11 mouse cellular contexts compared by ENCODE assay signal in genomic region chr1:61316736-61317135, GRCm38 (mm10).
"Had no signal": no experiment of that assay in that cellular context is flagged by ENCODE, and none has a peak within 500 bp of the region (broad histone marks: within the 10 kb centered on the region; RNA-seq: fewer than 3 reads in every experiment).

No protein-coding gene starts in this region.

- H3K27ac ChIP-seq: limb, embryonic 15.5 days; liver, embryonic 14.5 days; neural tube, embryonic 15.5 days had no signal

- H3K4me3 ChIP-seq: limb, embryonic 15.5 days; myocyte; neural tube, embryonic 15.5 days had no signal

- H3K4me1 ChIP-seq: neural tube, embryonic 15.5 days had no signal

- DNase-seq: layer of hippocampus, adult 9-11 months; layer of hippocampus, postnatal 36 days; lung, adult 18-20 months; midbrain, embryonic 14.5 days; right cerebral cortex, adult 18-20 months; right cerebral cortex, postnatal 25 days; thymus, postnatal 36 days had no signal

- H3K27me3 ChIP-seq: limb, embryonic 15.5 days had no signal

- H3K9ac ChIP-seq: limb, embryonic 15.5 days; liver, embryonic 14.5 days; neural tube, embryonic 15.5 days had no signal

- H3K36me3 ChIP-seq: limb, embryonic 15.5 days; neural tube, embryonic 15.5 days had no signal
